Mouse (Mus musculus) stomach, embryonic 16.5 days (tissue): ENCODE data around the gene Tas1r1. TPM values are rescaled to one million over a fixed set of nuclear protein-coding genes. Genes with fewer than 3 reads are reported as not detected.

Source experiments
- ATAC-seq: fragments of 200-750 bp; cut with Nextera tagmentation; 2 replicates; pipeline ENCODE4 v1.8.0; 2017; ENCODE audit warnings: moderate number of reproducible peaks, moderate TSS enrichment; ENCODE audit not compliant: insufficient read depth, low FRiP score
- H3K27ac ChIP-seq: fragments of 300-500 bp; sonication (generic); 2 replicates; pipeline ENCODE4 v1.5.1; 2014; ENCODE audit warnings: low read length
- H3K27me3 ChIP-seq: fragments of 300-500 bp; sonication (generic); 2 replicates; pipeline ENCODE4 v1.6.1; 2014; ENCODE audit warnings: low read length, control low read depth, mixed read lengths; ENCODE audit not compliant: control insufficient read depth, insufficient read depth
- H3K36me3 ChIP-seq: fragments of 300-500 bp; sonication (generic); 2 replicates; pipeline ENCODE4 v1.6.1; 2014; ENCODE audit warnings: low read length; ENCODE audit not compliant: control insufficient read depth, insufficient read depth
- H3K4me1 ChIP-seq: fragments of 300-500 bp; sonication (generic); 2 replicates; pipeline ENCODE4 v1.6.1; 2014; ENCODE audit warnings: low read length, control low read depth, mixed read lengths; ENCODE audit not compliant: control insufficient read depth, insufficient read depth
- H3K4me2 ChIP-seq: fragments of 300-500 bp; sonication (generic); 2 replicates; pipeline ENCODE4 v1.6.1; 2014; ENCODE audit warnings: low read depth, low read length, mixed read lengths
- H3K4me3 ChIP-seq: fragments of 300-500 bp; sonication (generic); replicated peaks from 2 replicates; pipeline ENCODE4 v1.5.1; 2014; ENCODE audit warnings: mild to moderate bottlenecking, low read length
- H3K9ac ChIP-seq: fragments of 300-500 bp; sonication (generic); 2 replicates; pipeline ENCODE4 v1.6.1; 2014; ENCODE audit warnings: low read length
- H3K9me3 ChIP-seq: fragments of 300-500 bp; sonication (generic); replicated peaks from 2 replicates; pipeline ENCODE4 v1.6.1; 2016; ENCODE audit warnings: low read length, control low read depth; ENCODE audit not compliant: control insufficient read depth
- WGBS: fragments of 180-500 bp; shearing (Covaris S2); extraction: QIAGEN DNeasy Blood & Tissue Kit; methylation state at CpG from one replicate; pipeline ENCODE4 v1.1.7; 2014; 5-methylcytosine and 5-hydroxymethylcytosine counted together
- polyA plus RNA-seq: library from polyadenylated mRNA; unstranded; fragments of >200 nt; fragmentation: Nextera tagmentation; extraction: Ambion mirVana; gene quantifications from 2 replicates; pipeline ENCODE4 v1.2.1, GENCODE M21; 2015

The Tas1r1 gene
- polyA plus RNA-seq, 1 experiment from 2014 or later, result 0.37 TPM

DNA sequence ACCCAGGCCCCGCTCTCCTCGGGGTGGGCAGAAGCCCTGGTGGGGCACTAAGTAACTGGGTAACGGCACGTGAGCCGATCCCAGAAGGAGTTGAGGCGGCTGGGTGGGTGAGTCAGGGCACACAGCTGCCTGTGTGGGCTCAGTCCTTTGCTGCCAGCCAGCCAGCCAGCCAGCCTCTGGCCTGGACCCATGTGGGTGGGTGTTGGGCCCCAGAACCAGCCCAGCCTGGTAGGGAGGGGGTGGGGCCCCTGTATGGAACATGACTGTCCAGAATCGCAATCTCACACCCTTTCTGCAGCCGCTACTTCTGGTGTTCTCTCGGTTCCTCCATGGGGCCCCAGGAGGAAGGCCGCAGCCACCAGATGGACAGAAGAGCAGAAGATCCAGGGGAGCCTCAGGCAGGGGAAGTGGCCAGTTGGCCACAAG lies 39.8 kb upstream of the Tas1r1 start:
- H3K27ac ChIP-seq, result no peak overlapping the region
- H3K4me1 ChIP-seq, result no peaks in the 10 kb centered on the region
- H3K9me3 ChIP-seq, result no peaks in the 10 kb centered on the region; the same call in 1 of the 2 replicates
- no peak overlapping the region for H3K4me3 ChIP-seq
- ATAC-seq, result no peak
- H3K4me2 ChIP-seq, result no peak overlapping the region
- 88% methylated on average over 10 of the region's 10 CpGs for WGBS
- H3K36me3 ChIP-seq, result no peaks in the 10 kb centered on the region
- H3K27me3 ChIP-seq, result no peaks in the 10 kb centered on the region
- H3K9ac ChIP-seq, result no peak overlapping the region

DNA sequence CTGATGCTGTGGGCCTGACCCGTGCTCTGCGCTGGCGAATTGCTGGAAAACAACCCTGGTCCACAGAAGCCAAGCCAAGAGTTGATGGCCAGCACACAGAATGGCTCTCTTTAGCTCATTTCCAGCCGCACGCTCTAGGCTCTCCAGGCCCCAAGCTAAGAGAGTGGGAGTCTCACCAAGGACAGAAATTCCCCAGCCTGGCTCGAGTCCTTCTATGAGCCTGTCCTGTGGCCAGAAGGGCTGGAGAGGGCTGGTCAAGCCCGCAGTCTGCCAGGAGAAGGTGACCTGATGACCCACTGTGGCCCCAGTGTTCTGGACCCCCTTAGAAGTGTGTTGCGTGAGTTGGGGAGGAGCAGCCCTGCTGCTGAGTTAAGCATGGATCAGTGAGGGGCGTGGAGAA lies 38.8 kb upstream of the Tas1r1 start:
- Histone ChIP-seq H3K4me1 (peaks cover 5% of the 10 kb centered on the region), H3K9me3 (no peaks in the 10 kb centered on the region), H3K9ac (no peak overlapping the region), H3K4me2 (no peak overlapping the region), H3K27me3 (no peaks in the 10 kb centered on the region), H3K27ac (no peak overlapping the region), H3K36me3 (no peaks in the 10 kb centered on the region), H3K4me3 (no peak overlapping the region)
- ATAC-seq, result no peak
- WGBS, result 88% methylated on average over 9 of the region's 9 CpGs

DNA sequence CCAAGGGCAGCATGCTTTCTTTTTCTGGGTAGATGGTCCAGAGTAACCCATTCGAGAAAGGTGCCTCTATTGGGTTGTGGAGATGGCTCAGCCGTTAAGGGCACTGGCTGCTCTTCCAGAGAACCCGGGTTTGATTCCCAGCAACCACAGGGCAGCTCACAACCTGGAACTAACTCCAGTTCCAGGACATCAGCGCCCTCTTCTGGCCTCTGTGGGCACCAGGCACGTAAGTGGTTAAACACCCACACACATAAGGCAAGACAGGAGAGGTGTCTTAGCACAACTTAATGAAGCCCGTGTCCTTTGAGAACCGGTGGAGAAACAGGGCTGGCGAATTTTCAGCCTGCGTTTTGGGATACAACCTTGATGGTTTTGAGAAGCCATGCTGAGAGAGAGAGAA lies 36.2 kb upstream of the Tas1r1 start:
- Histone ChIP-seq H3K27me3 (no peaks in the 10 kb centered on the region), H3K4me2 (no peak overlapping the region), H3K27ac (no peak overlapping the region), H3K4me1 (peaks cover 9% of the 10 kb centered on the region), H3K36me3 (no peaks in the 10 kb centered on the region), H3K4me3 (no peak overlapping the region), H3K9ac (no peak overlapping the region), H3K9me3 (no peaks in the 10 kb centered on the region)
- no peak for ATAC-seq
- WGBS, result 84% methylated on average over 9 of the region's 9 CpGs

DNA sequence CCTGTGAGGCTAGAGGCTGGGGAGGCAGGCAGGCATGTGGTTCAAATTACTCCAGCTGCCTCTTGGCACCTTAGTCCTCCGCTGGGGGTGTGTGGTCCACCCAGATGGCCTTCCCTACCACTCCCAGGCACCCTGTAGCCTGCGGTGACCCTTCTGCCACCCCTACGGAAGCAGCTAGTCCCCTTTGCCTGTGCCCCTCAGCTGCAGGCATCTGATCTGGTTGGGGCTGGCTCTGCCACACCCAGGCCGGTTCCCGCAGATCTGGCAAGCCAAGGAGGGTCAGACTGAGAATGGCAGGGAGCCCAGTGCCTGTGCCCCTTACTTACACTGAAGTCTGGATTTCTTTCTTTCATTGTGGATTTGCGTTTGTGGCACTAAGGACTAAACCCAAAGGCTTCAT lies 35.3 kb upstream of the Tas1r1 start:
- no peaks in the 10 kb centered on the region for H3K36me3 ChIP-seq
- 64% methylated on average over 6 of the region's 6 CpGs for WGBS
- H3K4me1 ChIP-seq, result peaks cover 9% of the 10 kb centered on the region
- H3K9me3 ChIP-seq, result no peaks in the 10 kb centered on the region
- no peak overlapping the region; the same call in 1 of the 2 replicates for H3K9ac ChIP-seq
- no peak for ATAC-seq
- H3K27ac ChIP-seq, result no peak overlapping the region
- H3K4me3 ChIP-seq, result no peak overlapping the region
- H3K4me2 ChIP-seq, result no peak overlapping the region
- no peaks in the 10 kb centered on the region for H3K27me3 ChIP-seq

DNA sequence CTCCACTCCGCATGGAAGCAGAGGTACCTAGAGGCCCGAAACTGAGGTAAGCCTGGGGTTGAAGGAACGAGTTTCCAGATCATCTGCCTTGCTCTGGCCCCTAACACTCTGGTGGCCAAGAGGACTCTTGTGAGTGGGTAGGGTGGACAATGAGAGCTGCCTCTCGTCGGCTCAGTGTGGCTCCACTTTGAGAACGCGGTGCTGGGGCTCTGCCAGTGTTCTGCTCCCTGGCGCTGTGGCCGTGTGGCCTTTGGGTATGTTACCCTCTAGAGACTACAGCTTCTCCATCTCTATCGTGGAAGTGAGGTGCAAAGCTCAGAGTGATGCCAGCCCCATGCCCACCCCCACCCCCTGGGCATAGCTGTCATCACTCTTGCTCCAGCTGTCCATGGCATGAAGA lies 34.3 kb upstream of the Tas1r1 start:
- no peak for ATAC-seq
- no peaks in the 10 kb centered on the region for H3K27me3 ChIP-seq
- peaks cover 9% of the 10 kb centered on the region for H3K4me1 ChIP-seq
- no peaks in the 10 kb centered on the region for H3K36me3 ChIP-seq
- no peaks in the 10 kb centered on the region for H3K9me3 ChIP-seq
- no peak overlapping the region for H3K27ac ChIP-seq
- 68% methylated on average over 10 of the region's 10 CpGs for WGBS
- no peak overlapping the region; the same call in 1 of the 2 replicates for H3K9ac ChIP-seq
- H3K4me3 ChIP-seq, result no peak overlapping the region
- no peak overlapping the region for H3K4me2 ChIP-seq

DNA sequence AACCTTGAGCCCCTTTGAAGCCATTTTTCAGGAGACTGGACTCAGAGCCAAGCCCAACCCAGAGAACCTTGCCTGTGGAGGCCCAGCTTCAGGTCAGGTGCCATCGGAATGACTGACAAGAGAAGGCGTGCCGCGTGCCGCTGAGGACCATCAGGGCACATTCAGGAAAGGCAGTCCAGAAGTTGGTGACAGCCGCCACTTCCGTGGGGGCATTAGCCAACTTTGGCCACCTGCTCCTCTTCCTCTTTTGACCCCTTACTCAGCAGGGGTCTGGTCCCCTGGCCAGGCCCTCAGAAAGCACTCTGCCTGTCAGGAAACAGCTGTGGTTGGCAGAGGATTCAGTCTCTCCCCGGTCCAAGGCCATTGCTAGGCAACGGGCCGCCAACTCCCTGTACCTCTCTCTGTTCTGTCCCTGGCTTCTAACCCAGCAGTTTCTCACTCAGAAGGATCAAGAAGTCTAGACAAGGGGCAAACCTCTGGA lies 33.8 kb upstream of the Tas1r1 start, which contains the start of gene Plekhg5:
TSS of gene Plekhg5 (plus strand) at position 378 of the 481 bp plus-strand sequence.
- Histone ChIP-seq H3K27ac (no peak within 1 kb of the TSS), H3K27me3 (no peaks in the 10 kb centered on the region), H3K4me2 (no peak within 1 kb of the TSS), H3K36me3 (no peaks in the 10 kb centered on the region), H3K9ac (no peak within 1 kb of the TSS; the same call in none of the 2 replicates), H3K4me1 (peaks cover 9% of the 10 kb centered on the region), H3K9me3 (no peaks in the 10 kb centered on the region), H3K4me3 (no peak within 1 kb of the TSS)
- peak; percentile 16; the same call in 1 of the 2 replicates for ATAC-seq
- 62% methylated on average over 10 of the region's 10 CpGs for WGBS

DNA sequence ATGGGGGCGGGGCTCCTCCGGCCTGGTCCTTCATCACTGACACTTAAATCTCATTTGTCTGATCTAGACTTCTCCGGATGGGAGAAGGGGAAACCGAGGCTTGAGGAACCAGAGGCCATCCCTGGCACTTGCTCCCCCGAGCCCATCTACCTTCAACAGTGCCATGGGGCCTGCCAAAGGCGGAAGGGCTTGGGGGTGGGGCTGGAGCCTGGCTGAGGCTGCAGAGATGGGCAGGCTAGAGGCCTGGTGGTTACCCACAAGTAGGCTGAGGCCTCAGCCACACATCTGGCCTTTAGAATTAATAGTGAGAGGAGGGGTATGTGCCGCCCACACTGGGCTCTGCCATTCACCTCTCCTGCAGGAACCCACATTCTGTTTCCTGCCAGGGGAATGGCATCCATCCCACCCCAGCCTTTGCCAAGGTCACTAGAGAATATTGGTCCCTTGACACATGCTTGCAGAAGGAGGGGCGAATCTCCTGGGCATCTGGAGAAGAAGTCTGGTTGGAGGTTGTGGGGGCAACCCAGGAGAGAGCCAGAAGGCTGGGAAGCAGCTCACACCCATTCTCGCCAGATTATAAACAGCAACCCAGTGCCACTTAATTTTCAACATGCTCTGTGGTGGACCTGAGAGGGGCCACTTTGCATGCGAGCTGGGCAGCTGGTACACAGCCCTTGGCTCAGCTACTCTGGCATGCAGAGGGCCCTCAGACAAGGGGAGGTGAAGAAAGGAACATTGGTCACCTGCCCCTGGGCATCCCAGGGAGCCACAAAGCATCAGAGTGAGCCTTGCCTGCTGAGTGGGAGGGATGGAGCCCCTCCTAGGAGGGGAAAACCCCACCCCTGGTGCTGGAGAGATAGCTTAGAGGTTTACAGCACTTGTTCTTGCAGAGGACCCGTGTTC lies 32.4 kb upstream of the Tas1r1 start:
- no peak for ATAC-seq
- H3K4me2 ChIP-seq, result no peak overlapping the region
- H3K4me1 ChIP-seq, result peaks cover 9% of the 10 kb centered on the region
- H3K36me3 ChIP-seq, result 0 out of 2 replicates have a peak, but pooled peaks cover 1% of the 10 kb centered on the region
- H3K27ac ChIP-seq, result no peak overlapping the region
- H3K27me3 ChIP-seq, result no peaks in the 10 kb centered on the region
- H3K4me3 ChIP-seq, result no peak overlapping the region
- no peak overlapping the region for H3K9ac ChIP-seq
- 68% methylated on average over 11 of the region's 11 CpGs for WGBS
- H3K9me3 ChIP-seq, result no peaks in the 10 kb centered on the region

DNA sequence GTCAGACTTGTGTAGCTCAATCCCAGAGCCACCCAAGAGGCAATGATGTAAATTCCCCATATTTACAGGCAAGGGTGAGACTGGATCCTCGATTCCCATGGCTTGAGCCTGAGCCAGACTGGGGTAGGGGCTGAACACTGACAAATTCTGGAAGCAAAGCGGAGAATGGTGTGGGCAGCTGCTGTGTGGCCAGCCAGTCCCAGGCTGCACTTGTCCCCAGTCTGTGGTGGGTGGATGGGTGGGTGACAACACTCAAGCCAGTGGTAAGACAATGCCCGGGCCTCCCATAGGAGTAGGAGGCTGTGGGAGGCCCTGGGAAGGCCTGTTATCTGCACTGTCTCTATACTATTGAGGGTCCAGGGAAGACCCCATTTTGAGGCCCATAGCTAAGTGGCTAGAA lies 30.9 kb upstream of the Tas1r1 start:
- H3K4me2 ChIP-seq, result no peak overlapping the region
- H3K27ac ChIP-seq, result no peak overlapping the region
- H3K36me3 ChIP-seq, result 0 out of 2 replicates have a peak, but pooled peaks cover 5% of the 10 kb centered on the region
- no peak overlapping the region for H3K4me3 ChIP-seq
- no peak overlapping the region for H3K9ac ChIP-seq
- whole genome bisulfite sequencing, result 81% methylated on average over 3 of the region's 3 CpGs
- H3K27me3 ChIP-seq, result no peaks in the 10 kb centered on the region
- no peaks in the 10 kb centered on the region for H3K9me3 ChIP-seq
- peaks cover 9% of the 10 kb centered on the region for H3K4me1 ChIP-seq
- no peak for ATAC-seq

DNA sequence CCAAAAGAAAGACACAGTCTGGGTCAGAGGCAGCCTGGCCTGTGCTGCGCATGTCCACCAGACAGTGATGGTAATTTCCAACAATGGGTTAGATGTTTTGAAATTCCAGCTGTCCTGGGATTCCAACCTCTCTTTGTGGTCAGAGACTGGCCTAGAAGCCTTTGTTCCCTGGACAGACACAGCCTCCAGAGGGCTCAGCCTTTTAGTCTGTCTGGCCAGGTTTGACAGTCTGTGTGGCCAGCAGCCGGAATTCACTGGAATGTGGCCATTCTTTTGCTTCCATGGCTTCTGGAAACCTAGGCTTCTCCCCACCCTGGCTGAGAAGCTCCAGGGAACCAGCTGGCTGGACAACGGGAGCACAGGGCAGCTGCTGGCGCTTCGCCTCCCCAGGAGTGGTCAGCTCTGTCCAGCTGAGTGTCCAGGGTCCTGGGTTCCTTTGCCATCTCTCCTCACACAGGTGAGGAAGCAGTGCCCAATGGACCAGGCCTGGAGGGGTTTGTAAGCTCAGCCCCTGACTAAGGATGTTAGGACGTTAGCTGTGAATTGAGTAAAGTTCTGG lies 29.9 kb upstream of the Tas1r1 start:
- H3K27me3 ChIP-seq, result no peaks in the 10 kb centered on the region
- H3K4me1 ChIP-seq, result peaks cover 9% of the 10 kb centered on the region
- H3K4me3 ChIP-seq, result no peak overlapping the region
- H3K36me3 ChIP-seq, result 0 out of 2 replicates have a peak, but pooled peaks cover 6% of the 10 kb centered on the region
- H3K4me2 ChIP-seq, result no peak overlapping the region
- no peak for ATAC-seq
- no peak overlapping the region for H3K9ac ChIP-seq
- no peak overlapping the region for H3K27ac ChIP-seq
- WGBS, result 71% methylated on average over 6 of the region's 6 CpGs
- no peaks in the 10 kb centered on the region for H3K9me3 ChIP-seq
